ENCODE assay signal across 8 mouse cellular contexts in the genomic region with DNA sequence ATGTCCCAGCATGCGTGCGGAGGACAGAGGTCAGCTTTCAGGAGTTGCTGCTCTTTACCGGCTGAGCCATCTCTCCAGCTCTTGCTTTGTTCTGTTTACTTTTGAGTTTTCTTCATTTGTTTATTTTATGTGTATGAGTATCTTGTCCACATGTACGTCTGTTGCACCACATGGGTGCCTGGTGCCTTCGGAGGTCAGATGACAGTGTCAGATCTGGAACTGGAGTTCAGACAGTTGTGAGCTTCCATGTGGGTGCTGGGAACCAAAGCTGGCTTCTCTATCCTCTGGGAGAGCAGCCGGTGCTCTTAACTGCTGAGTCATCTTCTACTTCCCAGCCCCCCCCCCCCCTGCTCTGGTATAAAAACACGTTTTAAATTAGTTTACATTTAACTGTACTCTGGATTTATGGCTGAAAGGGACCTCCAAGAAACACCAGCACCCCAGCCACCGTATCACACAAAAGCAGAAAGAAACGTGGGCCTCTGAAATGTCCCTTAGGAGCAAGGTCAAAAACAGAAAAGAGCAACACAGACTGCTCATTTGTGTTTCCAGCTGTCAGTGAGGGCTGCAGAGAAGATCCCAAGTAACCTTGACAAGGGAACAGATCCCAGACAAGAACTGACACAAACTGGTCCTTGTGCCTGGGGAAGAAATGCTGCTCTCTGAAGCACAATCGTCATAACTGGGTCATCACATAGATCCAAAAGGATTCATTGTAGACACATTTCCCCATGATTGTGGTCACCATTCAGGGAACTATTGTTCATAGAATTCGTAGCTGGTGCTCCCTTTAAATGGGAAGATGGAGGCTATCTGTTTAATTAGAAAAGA. TPM values are rescaled to one million over a fixed set of nuclear protein-coding genes. Genes with fewer than 3 reads are reported as not detected.
DNase-seq lines count a peak whose midpoint lies in the region; ATAC-seq and TF ChIP-seq lines count a peak whose summit lies in the region.

No protein-coding gene starts in this region.

- ATAC-seq in midbrain, embryonic 12.5 days (ENCODE audit: low FRiP score, low read depth) = no peak
- ATAC-seq in midbrain, postnatal 0 days (ENCODE audit: low FRiP score) = no peak

- intact Hi-C loops in heart, postnatal 36 days (cut with DNase I) = loop anchor here (2.0 kb wide), 3 partner anchors 19 to 43 kb away; a partner anchor contains a TSS

- no peaks in the 10 kb centered on the region for H3K36me3 ChIP-seq in midbrain, embryonic 12.5 days
- no peaks in the 10 kb centered on the region for H3K36me3 ChIP-seq in midbrain, postnatal 0 days (ENCODE audit: insufficient read depth, low read length)
- no peaks in the 10 kb centered on the region for H3K36me3 ChIP-seq in megakaryocyte, embryonic 14.5 days (replicated peaks; ENCODE audit: low read length)

- no peaks in the 10 kb centered on the region for H3K27me3 ChIP-seq in midbrain, embryonic 12.5 days
- H3K27me3 ChIP-seq in midbrain, postnatal 0 days (ENCODE audit: insufficient read depth, low read length) = no peaks in the 10 kb centered on the region
- H3K27me3 ChIP-seq in megakaryocyte, embryonic 14.5 days (replicated peaks) = peaks cover 8% of the 10 kb centered on the region

- no peak overlapping the region for H3K4me2 ChIP-seq in midbrain, embryonic 12.5 days (replicated peaks)
- no peak overlapping the region for H3K4me2 ChIP-seq in midbrain, postnatal 0 days (ENCODE audit: low read depth, low read length, poor library complexity, severe bottlenecking)

- no peak overlapping the region for H3K4me3 ChIP-seq in midbrain, embryonic 12.5 days
- H3K4me3 ChIP-seq in midbrain, postnatal 0 days (ENCODE audit: low read depth, low read length) = no peak overlapping the region
- peak overlapping the region; percentile 72 for H3K4me3 ChIP-seq in megakaryocyte, embryonic 14.5 days (replicated peaks)

- WGBS in midbrain, embryonic 12.5 days = 73% methylated on average over 11 of the region's 11 CpGs
- WGBS in midbrain, postnatal 0 days = 82% methylated on average over 11 of the region's 11 CpGs

- TF ChIP-seq CTCF in midbrain, postnatal 0 days (IDR thresholded peaks at IDR 0.05) = no peak

- no peak overlapping the region for H3K9ac ChIP-seq in midbrain, embryonic 12.5 days (replicated peaks)
- H3K9ac ChIP-seq in midbrain, postnatal 0 days (replicated peaks; ENCODE audit: low read length, poor library complexity, severe bottlenecking) = no peak overlapping the region

- no peaks in the 10 kb centered on the region for H3K4me1 ChIP-seq in midbrain, embryonic 12.5 days
- H3K4me1 ChIP-seq in midbrain, postnatal 0 days (ENCODE audit: insufficient read depth, low read length) = no peaks in the 10 kb centered on the region
- peaks cover 26% of the 10 kb centered on the region for H3K4me1 ChIP-seq in megakaryocyte, embryonic 14.5 days

- no peaks in the 10 kb centered on the region for H3K9me3 ChIP-seq in midbrain, embryonic 12.5 days
- no peaks in the 10 kb centered on the region for H3K9me3 ChIP-seq in midbrain, postnatal 0 days (ENCODE audit: low read length)
- no peaks in the 10 kb centered on the region for H3K9me3 ChIP-seq in megakaryocyte, embryonic 14.5 days

- 0 out of 2 replicates have a peak overlapping the region, but pooled peaks have one; percentile 4 for H3K27ac ChIP-seq in midbrain, embryonic 12.5 days (replicated peaks)
- H3K27ac ChIP-seq in midbrain, postnatal 0 days (ENCODE audit: low read depth, low read length) = no peak overlapping the region

- DNase-seq in midbrain, postnatal 0 days (ENCODE audit: low spot score) = no peak
- DNase-seq in adrenal gland, postnatal 25 days = peak; percentile 16
- DNase-seq in heart, postnatal 36 days = peak; percentile 21
- no peak for DNase-seq in thymus, postnatal 36 days
- DNase-seq in cerebellum, postnatal 4 days (ENCODE audit: low spot score in 2 of 2) = no peak
- DNase-seq in frontal cortex, postnatal 14 days (ENCODE audit: low spot score in 2 of 2) = no peak

RNA-seq across cellular contexts. Expression of a gene that starts 26.3 kb away (rescaled TPM):
- polyA plus RNA-seq in midbrain, embryonic 12.5 days (2016; fragmentation: Nextera tagmentation; extraction: Ambion mirVana) = 10.1 and 10.2 TPM in 2 replicates
- total RNA-seq in midbrain, postnatal 0 days (2014; rRNA removed) = 14.8 and 17.3 TPM in 2 replicates
- 4.6 and 5.0 TPM in 2 replicates for polyA plus RNA-seq in midbrain, postnatal 0 days (2015; fragmentation: Nextera tagmentation; extraction: Ambion mirVana)
- total RNA-seq in adrenal gland, postnatal 25 days (2021) = 9.7 and 12.1 TPM in 2 replicates
- 1 to 10 TPM; 4.2 to 4.7 TPM for total RNA-seq in heart, postnatal 36 days (2021)
- polyA plus RNA-seq in megakaryocyte, embryonic 14.5 days (2012; ENCODE audit: insufficient read depth, low replicate concordance) = 0.40 and 0.84 TPM in 2 replicates

RNA-seq across cellular contexts. Expression of a gene that starts 42.5 kb away (rescaled TPM):
- polyA plus RNA-seq in midbrain, embryonic 12.5 days (2016; fragmentation: Nextera tagmentation; extraction: Ambion mirVana) = 252 and 255 TPM in 2 replicates
- 379 and 425 TPM in 2 replicates for total RNA-seq in midbrain, postnatal 0 days (2014; rRNA removed)
- 406 and 441 TPM in 2 replicates for polyA plus RNA-seq in midbrain, postnatal 0 days (2015; fragmentation: Nextera tagmentation; extraction: Ambion mirVana)
- 644 and 715 TPM in 2 replicates for total RNA-seq in adrenal gland, postnatal 25 days (2021)
- total RNA-seq in heart, postnatal 36 days (2021) = 100 to 1,000 TPM; 294 to 315 TPM
- 4.7 TPM in 1 of 2 replicates, not detected in the other for polyA plus RNA-seq in megakaryocyte, embryonic 14.5 days (2012; ENCODE audit: insufficient read depth, low replicate concordance)

Comparison
In these comparisons a context has a peak if more than half of its experiments do, and no peak if none do; other contexts are left out.
1. DNase-seq: peak in adrenal gland, postnatal 25 days (single experiment) and heart, postnatal 36 days (2 of 2); none in midbrain, postnatal 0 days (single experiment), thymus, postnatal 36 days (0 of 2), cerebellum, postnatal 4 days (0 of 2) and frontal cortex, postnatal 14 days (0 of 2).